Mouse (Mus musculus): ENCODE data around the gene Irgc1. TPM values are rescaled to one million over a fixed set of nuclear protein-coding genes. Genes with fewer than 3 reads are reported as not detected.

The Irgc1 gene
- total RNA-seq, 2 experiments from 2014 or later: not detected

DNA sequence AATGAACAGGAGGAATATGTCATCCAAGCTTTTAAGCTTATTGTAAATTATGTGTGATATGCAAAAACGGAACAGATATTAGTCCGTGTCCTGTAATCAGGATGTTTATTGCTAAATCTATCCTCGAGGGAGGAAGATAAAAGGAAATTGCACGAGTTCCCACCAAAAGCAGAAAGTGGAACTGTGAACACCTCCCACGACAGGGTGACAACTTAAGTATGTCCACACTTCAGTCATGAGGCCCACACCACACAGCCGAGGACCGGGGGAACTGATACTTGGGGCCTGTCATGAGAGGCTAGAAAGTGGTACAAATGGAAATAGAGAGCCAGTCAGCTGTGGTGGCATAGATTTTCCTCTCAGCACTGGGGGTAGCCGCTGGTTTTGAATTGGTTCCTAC lies 9.8 kb downstream of the Irgc1 start:
- ATAC-seq (replicated peaks; ENCODE audit: low FRiP score, poor library complexity, severe bottlenecking): no peak

GRCm38 (mm10) chr7:24441785-24442184 lies 10.3 kb downstream of the Irgc1 start:
- peak; percentile 76 for ATAC-seq (replicated peaks; ENCODE audit: low FRiP score, poor library complexity, severe bottlenecking)

DNA sequence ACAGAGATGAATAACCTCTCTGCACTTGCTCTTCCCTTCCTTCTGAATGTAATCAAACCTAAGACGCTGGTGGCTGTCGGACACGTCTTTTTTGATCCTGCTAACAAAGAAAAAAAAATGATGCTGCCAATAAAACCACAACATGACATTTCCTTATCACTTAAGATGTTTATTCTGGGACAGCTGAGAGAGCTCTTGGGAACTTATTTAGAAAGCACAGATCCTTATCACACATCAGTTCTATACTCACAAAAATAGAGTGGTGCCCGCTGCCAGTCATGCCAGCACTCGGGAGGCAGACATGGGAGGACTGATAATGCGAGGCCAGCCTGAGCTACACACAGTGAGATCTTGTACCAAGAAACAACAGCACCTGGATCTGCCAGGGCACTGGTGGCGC lies 12.2 kb downstream of the Irgc1 start:
- no peak for ATAC-seq (replicated peaks; ENCODE audit: low FRiP score, poor library complexity, severe bottlenecking)

GRCm38 (mm10) chr7:24439191-24439590 lies 12.9 kb downstream of the Irgc1 start:
- no peak for ATAC-seq (replicated peaks; ENCODE audit: low FRiP score, poor library complexity, severe bottlenecking)

DNA sequence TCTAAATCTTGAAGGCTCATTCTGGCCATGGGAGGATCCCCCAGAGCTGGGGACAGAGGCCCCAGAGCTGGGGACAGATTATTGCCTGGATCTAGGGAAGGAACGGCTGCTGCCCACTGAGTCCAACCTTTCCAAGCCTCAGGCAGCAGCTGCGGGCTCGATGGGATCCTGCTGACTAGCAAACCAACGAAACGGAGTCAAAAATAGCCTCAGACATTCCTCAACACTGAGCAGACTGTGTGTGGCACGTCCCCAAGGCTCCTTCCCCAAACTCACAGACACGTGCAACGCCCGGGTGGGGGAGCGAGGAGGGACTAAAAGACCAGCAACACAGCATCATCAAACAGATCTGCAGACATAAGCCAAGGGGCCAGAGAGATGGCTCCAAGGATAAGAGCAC lies 14.1 kb downstream of the Irgc1 start:
- ATAC-seq (replicated peaks; ENCODE audit: low FRiP score, poor library complexity, severe bottlenecking): no peak

DNA sequence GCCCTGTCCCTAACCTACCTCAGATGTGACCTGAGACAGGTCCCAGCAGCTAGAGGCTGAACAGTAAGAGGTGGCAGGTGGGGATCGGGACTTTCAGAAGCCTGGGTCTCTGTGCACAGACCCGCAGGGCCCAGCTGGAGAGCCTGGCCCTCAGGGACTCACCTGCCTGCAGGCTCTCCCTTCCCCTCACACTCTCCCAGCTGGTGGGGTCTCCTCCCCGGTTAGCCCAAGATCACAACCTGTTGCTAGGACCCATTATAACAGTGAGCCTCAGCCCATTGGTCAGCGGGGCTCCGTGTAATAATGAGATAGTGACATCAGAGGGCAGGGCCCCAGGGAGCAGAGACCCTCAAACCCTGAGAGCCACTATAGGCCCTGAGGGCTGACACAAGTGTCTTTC lies 16.8 kb downstream of the Irgc1 start:
- no peak for ATAC-seq (replicated peaks; ENCODE audit: low FRiP score, poor library complexity, severe bottlenecking)

DNA sequence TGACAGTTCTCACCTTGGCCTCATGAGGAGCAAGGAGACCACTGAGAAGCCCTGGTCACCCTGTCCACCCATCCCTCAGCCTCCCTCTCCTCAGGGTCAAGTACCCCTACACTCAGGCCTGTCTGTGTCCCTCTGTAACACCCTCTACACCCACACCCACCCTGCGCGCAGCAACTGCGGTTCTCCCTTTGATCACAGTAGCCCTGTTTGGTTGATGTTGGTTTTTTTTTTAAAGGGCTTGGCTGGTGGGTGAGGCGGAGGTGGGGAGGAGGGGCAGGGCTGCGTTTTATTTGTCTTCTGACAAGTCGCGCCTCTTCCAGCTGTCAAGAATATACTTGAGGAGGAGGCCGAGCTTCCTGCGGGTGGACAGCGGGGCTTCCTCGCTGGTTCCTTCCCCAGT lies 20.4 kb downstream of the Irgc1 start:
- ATAC-seq (replicated peaks; ENCODE audit: low FRiP score, poor library complexity, severe bottlenecking): no peak

DNA sequence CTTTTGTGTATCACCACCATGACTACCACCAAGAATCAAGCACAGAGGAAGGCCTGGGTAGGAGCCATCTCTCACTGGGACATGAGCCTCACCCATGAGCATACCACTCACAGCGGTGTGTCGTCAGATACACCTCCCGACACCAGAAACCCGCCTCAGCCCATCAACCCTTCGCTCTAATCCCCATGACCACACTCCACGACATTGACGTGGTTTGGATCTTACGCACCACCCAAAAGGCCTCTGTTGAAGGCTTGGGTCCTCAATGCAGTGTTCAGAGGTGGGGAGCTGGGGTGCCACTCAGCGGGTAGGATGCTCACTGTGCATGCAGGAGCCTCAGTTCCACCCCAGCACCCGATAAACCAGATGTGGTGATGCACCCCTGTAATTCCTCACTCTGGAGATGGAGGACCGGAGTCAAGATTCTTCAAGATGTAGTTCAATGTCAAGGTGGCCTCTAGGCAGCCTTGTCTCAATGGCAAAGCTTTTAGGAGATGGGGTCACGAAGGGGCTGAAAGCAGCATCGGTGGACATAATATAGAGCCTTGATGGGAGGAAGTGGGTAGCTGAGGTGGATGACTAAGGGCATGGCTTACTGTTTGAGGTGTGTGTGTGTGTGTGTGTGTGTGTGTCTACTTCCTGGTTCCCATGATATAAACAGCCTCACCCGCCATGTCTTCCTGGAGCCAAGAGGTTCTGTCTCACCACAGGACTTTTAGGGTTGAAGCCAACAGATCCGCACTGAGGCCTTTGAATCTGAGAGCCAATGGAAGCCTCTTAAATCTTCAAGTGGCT lies 21.3 kb downstream of the Irgc1 start:
- no peak for ATAC-seq (replicated peaks; ENCODE audit: low FRiP score, poor library complexity, severe bottlenecking)

GRCm38 (mm10) chr7:24429413-24430112 lies 22.5 kb downstream of the Irgc1 start:
- ATAC-seq (replicated peaks; ENCODE audit: low FRiP score, poor library complexity, severe bottlenecking): no peak

- ATAC-seq (replicated peaks; ENCODE audit: low FRiP score, poor library complexity, severe bottlenecking): no peak
Observed at GRCm38 (mm10) chr7:24428725-24429124, 23.4 kb downstream of the Irgc1 start.

DNA sequence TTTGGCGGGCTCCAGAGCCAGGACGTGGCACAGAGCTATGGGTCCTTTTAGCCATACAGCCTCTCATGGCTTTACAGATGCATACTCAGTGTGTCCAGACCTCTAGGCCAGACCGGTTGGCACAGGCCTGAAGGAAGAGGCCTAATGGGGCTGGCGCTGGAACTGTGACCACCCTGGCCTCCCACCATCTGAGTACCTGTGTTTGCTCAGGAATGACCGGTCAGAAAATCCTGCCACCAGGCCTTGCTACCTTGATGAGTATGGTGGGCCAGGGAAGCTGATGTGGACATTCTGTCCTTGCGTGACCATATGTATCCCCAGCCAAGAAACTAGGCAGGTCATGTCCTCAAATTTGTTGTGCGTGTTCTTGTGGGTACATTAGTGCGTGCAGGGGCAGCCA lies 24.9 kb downstream of the Irgc1 start:
- ATAC-seq (replicated peaks; ENCODE audit: low FRiP score, poor library complexity, severe bottlenecking): no peak

DNA sequence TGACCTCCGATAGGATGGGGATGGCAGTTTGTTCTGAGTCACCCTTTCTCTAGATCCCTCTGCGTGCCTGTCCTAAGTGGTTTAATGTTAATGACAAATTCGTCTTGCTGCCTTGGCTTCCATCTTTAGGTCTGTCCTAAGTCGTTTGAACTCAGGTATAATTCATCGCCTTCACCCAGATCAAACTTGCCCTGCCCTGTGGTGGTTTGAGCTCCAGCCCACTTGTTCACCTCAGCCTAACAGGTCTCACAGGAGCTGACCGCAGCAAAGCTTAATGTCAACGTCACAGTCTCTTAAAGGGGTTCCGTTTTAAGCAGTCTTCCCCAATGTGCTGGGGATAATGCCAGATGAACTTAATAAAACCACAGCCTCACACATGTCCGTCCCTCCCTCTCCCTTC lies 26.2 kb downstream of the Irgc1 start:
- no peak for ATAC-seq (replicated peaks; ENCODE audit: low FRiP score, poor library complexity, severe bottlenecking)

DNA sequence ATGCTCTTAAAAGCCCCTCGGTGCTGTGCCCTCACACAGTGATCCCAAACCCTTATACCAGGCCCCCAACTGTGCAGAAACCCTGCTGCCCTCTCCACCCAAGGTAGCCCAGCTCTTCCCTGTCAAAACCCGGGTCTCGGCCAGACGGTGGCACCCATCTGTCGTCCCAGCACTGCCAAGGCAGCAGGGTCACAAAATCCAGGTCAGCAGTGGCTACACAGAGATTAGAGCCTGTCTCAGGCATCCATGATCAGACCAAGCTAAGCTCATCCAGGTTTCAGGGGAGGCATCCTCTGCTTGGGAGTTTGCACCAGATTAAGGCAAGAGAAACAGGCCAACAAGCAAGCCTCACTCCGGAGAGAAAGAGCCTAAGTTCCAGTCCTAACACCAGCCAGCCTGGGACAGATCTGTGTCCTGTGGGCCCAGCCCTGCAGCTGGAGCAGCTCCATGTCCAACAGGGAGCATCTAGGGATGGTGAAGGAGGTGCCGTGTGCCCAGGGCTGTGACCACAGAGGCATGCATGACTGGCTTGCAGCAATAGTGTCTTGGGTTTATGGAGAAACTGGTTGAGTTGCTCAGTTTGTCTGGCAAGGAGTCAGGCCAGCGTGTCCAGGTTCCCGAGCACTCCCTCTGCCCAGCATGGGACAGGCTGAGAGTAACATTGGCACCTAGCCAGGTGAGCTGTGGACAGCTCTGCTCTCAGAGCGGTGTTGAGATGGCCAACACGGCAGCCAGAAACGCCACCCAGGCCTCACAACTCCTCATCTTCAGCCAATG lies 28.0 kb downstream of the Irgc1 start:
- ATAC-seq (replicated peaks; ENCODE audit: low FRiP score, poor library complexity, severe bottlenecking): no peak

DNA sequence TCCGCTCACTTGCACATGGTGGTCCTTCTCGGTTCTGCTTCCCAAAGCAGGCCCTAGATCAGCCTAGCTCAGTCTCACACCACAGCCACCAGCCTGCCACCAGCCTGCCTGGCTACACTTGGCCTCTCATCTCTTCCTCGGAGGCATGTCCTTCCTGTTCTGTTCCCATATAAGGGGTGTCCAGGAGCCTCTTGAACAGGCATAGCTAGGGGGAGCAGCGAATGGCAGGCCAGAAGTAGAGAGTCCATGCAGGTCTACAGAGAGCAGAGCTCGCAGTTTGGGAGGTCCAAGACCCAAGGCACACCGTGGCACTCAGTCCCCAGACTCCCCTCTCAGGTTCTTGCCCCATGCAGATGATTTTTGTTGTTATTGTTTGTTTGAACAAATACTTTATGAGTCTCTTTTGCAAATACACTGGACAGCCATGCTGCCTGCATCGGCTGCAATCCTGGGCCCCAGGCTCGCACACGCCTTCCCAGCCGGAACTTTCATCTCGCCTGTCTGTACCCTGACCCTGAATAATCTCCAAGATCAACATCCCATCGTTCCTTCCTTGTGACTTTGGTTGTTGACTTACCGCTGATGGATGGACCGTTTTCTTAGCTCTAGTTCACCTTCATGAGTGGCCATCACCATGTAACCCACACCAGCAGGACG lies 28.9 kb downstream of the Irgc1 start:
- no peak for ATAC-seq (replicated peaks; ENCODE audit: low FRiP score, poor library complexity, severe bottlenecking)

GRCm38 (mm10) chr7:24422251-24422650 lies 29.8 kb downstream of the Irgc1 start:
- ATAC-seq (replicated peaks; ENCODE audit: low FRiP score, poor library complexity, severe bottlenecking): no peak

DNA sequence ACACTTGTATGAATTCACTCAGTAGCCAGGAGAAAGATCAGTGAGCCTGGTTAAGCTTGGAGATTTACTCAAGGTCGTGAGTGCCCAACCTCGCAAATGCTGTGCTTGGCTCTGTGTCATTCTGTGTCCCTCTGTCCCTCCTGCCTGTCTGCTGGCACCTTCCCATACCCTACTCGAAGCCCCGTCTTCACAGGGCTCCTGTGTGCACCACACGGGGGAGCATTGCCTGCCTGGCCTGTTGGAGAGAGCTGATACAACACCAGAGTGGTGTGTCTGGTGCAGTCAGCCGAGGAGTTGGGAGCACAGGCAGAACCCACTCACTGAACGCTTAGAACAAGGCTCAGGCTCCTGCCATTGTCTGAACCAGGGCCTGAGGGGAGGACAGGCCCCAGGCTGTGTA lies 30.4 kb downstream of the Irgc1 start:
- ATAC-seq (replicated peaks; ENCODE audit: low FRiP score, poor library complexity, severe bottlenecking): no peak

- no peak for ATAC-seq (replicated peaks; ENCODE audit: low FRiP score, poor library complexity, severe bottlenecking)
Observed at GRCm38 (mm10) chr7:24419579-24419978, 32.5 kb downstream of the Irgc1 start.

DNA sequence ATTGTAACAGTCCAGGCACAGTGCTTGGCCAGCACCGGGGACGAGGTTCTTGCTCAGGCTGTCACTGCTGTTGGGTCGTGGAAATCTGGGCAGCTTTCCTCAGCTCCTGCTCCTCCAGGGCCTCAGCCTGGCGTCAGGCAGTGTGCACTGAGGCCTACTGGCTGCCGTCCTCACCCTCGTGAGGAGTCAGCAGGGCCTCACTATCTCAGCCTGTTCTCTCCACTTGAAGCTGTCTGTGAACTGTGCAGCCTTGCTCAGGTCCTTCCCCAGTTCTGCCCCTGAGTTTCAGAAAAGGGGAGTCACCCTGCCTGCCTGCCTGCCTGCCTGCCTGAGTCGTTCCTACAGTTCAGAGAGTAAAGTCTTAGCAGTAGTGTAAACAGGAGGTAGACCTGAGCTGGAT lies 36.8 kb downstream of the Irgc1 start:
- no peak for ATAC-seq (replicated peaks; ENCODE audit: low FRiP score, poor library complexity, severe bottlenecking)

DNA sequence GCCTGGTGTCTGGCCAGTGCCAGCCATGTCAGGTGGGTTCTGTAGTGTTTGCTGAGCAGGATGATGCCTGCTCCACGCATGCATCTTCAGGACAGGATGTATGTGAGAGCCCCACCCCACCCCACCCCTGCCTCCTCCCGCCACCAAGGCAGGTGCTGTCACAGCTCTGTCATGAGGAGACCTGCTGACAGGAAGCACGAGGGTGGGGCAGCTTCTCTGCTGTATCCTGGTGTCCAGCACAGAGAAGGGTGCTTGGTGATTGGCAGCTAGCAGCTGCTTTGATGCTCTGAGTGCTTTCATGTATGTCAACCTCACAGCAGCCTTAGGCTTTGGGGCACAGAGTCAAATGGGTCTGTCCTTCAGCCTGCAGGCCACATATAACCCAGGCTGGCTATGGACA lies 38.5 kb downstream of the Irgc1 start:
- ATAC-seq (replicated peaks; ENCODE audit: low FRiP score, poor library complexity, severe bottlenecking): no peak

DNA sequence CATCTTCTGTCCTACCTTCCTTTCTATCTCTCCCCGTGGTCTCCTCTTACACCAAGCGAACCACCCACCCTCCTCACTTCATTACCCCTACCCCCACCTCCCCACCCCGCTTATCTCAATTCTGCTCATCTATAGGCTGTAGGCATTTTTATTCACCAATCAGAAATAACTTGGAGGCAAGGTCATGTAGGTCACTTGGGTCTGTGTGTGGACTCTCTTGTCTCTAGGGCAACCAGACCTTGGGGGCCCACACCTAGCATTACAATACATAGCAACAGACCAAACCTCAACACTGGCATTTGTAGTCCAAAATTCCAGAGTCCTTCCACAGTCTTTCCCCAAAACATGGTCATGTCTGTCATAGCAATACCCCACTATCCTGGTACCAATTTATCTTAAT lies 41.3 kb downstream of the Irgc1 start:
- no peak for ATAC-seq (replicated peaks; ENCODE audit: low FRiP score, poor library complexity, severe bottlenecking)
